Comparison of ENCODE assay signal across 8 mouse cellular contexts in the genomic region with DNA sequence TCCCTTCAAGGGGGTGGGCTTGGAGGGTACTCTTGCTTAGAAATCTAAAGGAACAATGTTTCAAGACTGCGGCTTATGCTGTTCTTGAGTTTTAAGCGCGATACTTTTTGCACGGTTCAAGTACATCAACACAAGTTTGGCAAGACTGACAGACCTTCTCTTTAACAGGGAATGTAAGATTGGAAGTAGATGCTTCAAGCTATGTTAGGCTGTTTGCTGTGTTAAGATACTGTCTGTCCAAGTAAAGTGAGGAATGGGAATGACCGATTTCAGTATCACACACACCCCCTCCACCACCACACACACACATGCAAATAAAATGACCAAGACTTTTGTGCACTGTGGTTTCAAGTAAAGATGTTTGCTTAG. TPM values are rescaled to one million over a fixed set of nuclear protein-coding genes. Genes with fewer than 3 reads are reported as not detected.
DNase-seq lines count a peak whose midpoint lies in the region; ATAC-seq lines count a peak whose summit lies in the region.

No protein-coding gene starts in this region.

- no peak for DNase-seq in heart, postnatal 4 days
- DNase-seq in embryonic facial prominence, embryonic 10.5 days (ENCODE audit: low spot score): no peak
- DNase-seq in gastrocnemius, postnatal 4 days (ENCODE audit: low spot score in 2 of 2): no peak
- DNase-seq in frontal cortex, adult 2 months (ENCODE audit: extremely low spot score in 1 of 2, low spot score in 1 of 2): no peak
- DNase-seq in ovary, postnatal 10 days (ENCODE audit: low spot score): no peak

- no peaks in the 10 kb centered on the region for H3K9me3 ChIP-seq in heart, embryonic 16.5 days (replicated peaks; ENCODE audit: control insufficient read depth, low read length)
- no peaks in the 10 kb centered on the region for H3K9me3 ChIP-seq in embryonic facial prominence, embryonic 10.5 days
- H3K9me3 ChIP-seq in hindbrain, embryonic 15.5 days: no peaks in the 10 kb centered on the region
- H3K9me3 ChIP-seq in midbrain, embryonic 12.5 days: no peaks in the 10 kb centered on the region

- H3K4me2 ChIP-seq in heart, embryonic 16.5 days (ENCODE audit: low read depth, low read length): peak overlapping the region; percentile 91
- peak overlapping the region; percentile 63 for H3K4me2 ChIP-seq in hindbrain, embryonic 15.5 days
- peak overlapping the region; percentile 72 for H3K4me2 ChIP-seq in midbrain, embryonic 12.5 days (replicated peaks)

- peak overlapping the region; percentile 75 for H3K9ac ChIP-seq in heart, embryonic 16.5 days (ENCODE audit: low read length)
- H3K9ac ChIP-seq in hindbrain, embryonic 15.5 days: peak overlapping the region; percentile 71
- H3K9ac ChIP-seq in midbrain, embryonic 12.5 days (replicated peaks): peak overlapping the region; percentile 76; the same call in 1 of the 2 replicates

- peak overlapping the region; percentile 78 for H3K4me3 ChIP-seq in heart, embryonic 16.5 days (ENCODE audit: low read length)
- H3K4me3 ChIP-seq in embryonic facial prominence, embryonic 10.5 days: peak overlapping the region; percentile 82
- H3K4me3 ChIP-seq in hindbrain, embryonic 15.5 days: peak overlapping the region; percentile 60
- H3K4me3 ChIP-seq in midbrain, embryonic 12.5 days: peak overlapping the region; percentile 73

- no peaks in the 10 kb centered on the region for H3K4me1 ChIP-seq in heart, embryonic 16.5 days (ENCODE audit: control insufficient read depth, insufficient read depth, low read length)
- peaks cover 13% of the 10 kb centered on the region for H3K4me1 ChIP-seq in embryonic facial prominence, embryonic 10.5 days
- H3K4me1 ChIP-seq in hindbrain, embryonic 15.5 days (replicated peaks): peaks cover 11% of the 10 kb centered on the region
- H3K4me1 ChIP-seq in midbrain, embryonic 12.5 days: peaks cover 4% of the 10 kb centered on the region; the same call in 1 of the 2 replicates

- H3K36me3 ChIP-seq in heart, embryonic 16.5 days (ENCODE audit: control insufficient read depth, insufficient read depth): no peaks in the 10 kb centered on the region
- no peaks in the 10 kb centered on the region for H3K36me3 ChIP-seq in embryonic facial prominence, embryonic 10.5 days (replicated peaks)
- H3K36me3 ChIP-seq in hindbrain, embryonic 15.5 days: no peaks in the 10 kb centered on the region
- no peaks in the 10 kb centered on the region for H3K36me3 ChIP-seq in midbrain, embryonic 12.5 days

- no peak overlapping the region for H3K27ac ChIP-seq in heart, embryonic 16.5 days (ENCODE audit: low read length)
- H3K27ac ChIP-seq in embryonic facial prominence, embryonic 10.5 days (replicated peaks): peak overlapping the region; percentile 97
- peak overlapping the region; percentile 85 for H3K27ac ChIP-seq in hindbrain, embryonic 15.5 days (replicated peaks)
- H3K27ac ChIP-seq in midbrain, embryonic 12.5 days (replicated peaks): peak overlapping the region; percentile 84

- no peak for ATAC-seq in heart, embryonic 16.5 days (replicated peaks; ENCODE audit: extremely low read depth, insufficient read depth, low FRiP score)
- ATAC-seq in hindbrain, embryonic 15.5 days (ENCODE audit: low FRiP score, low read depth): no peak
- peak; percentile 39; the same call in 1 of the 2 replicates for ATAC-seq in midbrain, embryonic 12.5 days (ENCODE audit: low FRiP score, low read depth)

- WGBS in heart, embryonic 16.5 days: 9% methylated on average over 5 of the region's 5 CpGs
- WGBS in embryonic facial prominence, embryonic 10.5 days: 10% methylated on average over 5 of the region's 5 CpGs
- 7% methylated on average over 5 of the region's 5 CpGs for WGBS in hindbrain, embryonic 15.5 days
- 9% methylated on average over 5 of the region's 5 CpGs for WGBS in midbrain, embryonic 12.5 days

- H3K27me3 ChIP-seq in heart, embryonic 16.5 days (ENCODE audit: control insufficient read depth, insufficient read depth, low read length): no peaks in the 10 kb centered on the region
- H3K27me3 ChIP-seq in embryonic facial prominence, embryonic 10.5 days (replicated peaks; ENCODE audit: low read depth, poor library complexity, severe bottlenecking): no peaks in the 10 kb centered on the region
- H3K27me3 ChIP-seq in hindbrain, embryonic 15.5 days: no peaks in the 10 kb centered on the region
- no peaks in the 10 kb centered on the region for H3K27me3 ChIP-seq in midbrain, embryonic 12.5 days

RNA-seq across cellular contexts. Expression of a gene that starts 0.3 kb away (rescaled TPM):
- 3.1 and 3.5 TPM in 2 replicates for polyA plus RNA-seq in heart, embryonic 16.5 days (2015; fragmentation: Nextera tagmentation; extraction: Ambion mirVana)
- total RNA-seq in heart, postnatal 4 days (2021): 1 to 10 TPM; 1.1 to 1.4 TPM
- 81.6 and 90.4 TPM in 2 replicates for polyA plus RNA-seq in embryonic facial prominence, embryonic 10.5 days (2016; fragmentation: Nextera tagmentation; extraction: Ambion mirVana)
- polyA plus RNA-seq in hindbrain, embryonic 15.5 days (2015; fragmentation: Nextera tagmentation; extraction: Ambion mirVana): 335 and 340 TPM in 2 replicates
- 218 and 248 TPM in 2 replicates for polyA plus RNA-seq in midbrain, embryonic 12.5 days (2016; fragmentation: Nextera tagmentation; extraction: Ambion mirVana)
- total RNA-seq in gastrocnemius, postnatal 4 days (2021): under 1 TPM; 0.29 to 0.52 TPM
- polyA plus RNA-seq in frontal cortex, adult 2 months (2012; rRNA removed): 29.2 and 39.3 TPM in 2 replicates

RNA-seq across cellular contexts. Expression of a gene that starts 45.5 kb away (rescaled TPM):
- 0.47 and 0.97 TPM in 2 replicates for polyA plus RNA-seq in heart, embryonic 16.5 days (2015; fragmentation: Nextera tagmentation; extraction: Ambion mirVana)
- total RNA-seq in heart, postnatal 4 days (2021): under 1 TPM; 0.43 to 0.72 TPM
- polyA plus RNA-seq in embryonic facial prominence, embryonic 10.5 days (2016; fragmentation: Nextera tagmentation; extraction: Ambion mirVana): 0.24 and 1.0 TPM in 2 replicates
- polyA plus RNA-seq in hindbrain, embryonic 15.5 days (2015; fragmentation: Nextera tagmentation; extraction: Ambion mirVana): 2.4 and 2.9 TPM in 2 replicates
- polyA plus RNA-seq in midbrain, embryonic 12.5 days (2016; fragmentation: Nextera tagmentation; extraction: Ambion mirVana): 0.89 and 1.9 TPM in 2 replicates
- not detected for total RNA-seq in gastrocnemius, postnatal 4 days (2021)
- polyA plus RNA-seq in frontal cortex, adult 2 months (2012; rRNA removed): 8.4 and 9.5 TPM in 2 replicates
